Mouse (Mus musculus) neural tube, embryonic 14.5 days (tissue): ENCODE results near the gene Pi4ka. TPM values are rescaled to one million over a fixed set of nuclear protein-coding genes. Genes with fewer than 3 reads are reported as not detected.

Experiments
- ATAC-seq: fragments of 200-750 bp; cut with Nextera tagmentation; 2 replicates; pipeline ENCODE4 v1.8.0; 2017; ENCODE audit warnings: low read depth, mild to moderate bottlenecking, moderate TSS enrichment, moderate library complexity
- H3K27ac ChIP-seq: fragments of 300-500 bp; sonication (generic); 2 replicates; pipeline ENCODE4 v1.5.1; 2014; ENCODE audit warnings: low read depth, mild to moderate bottlenecking, control low read depth, low read length, moderate library complexity, mixed read lengths
- H3K27me3 ChIP-seq: fragments of 300-500 bp; sonication (generic); 2 replicates; pipeline ENCODE4 v1.6.1; 2014; ENCODE audit warnings: low read length; ENCODE audit not compliant: control insufficient read depth, insufficient read depth
- H3K36me3 ChIP-seq: fragments of 300-500 bp; sonication (generic); 2 replicates; pipeline ENCODE4 v1.6.1; 2014; ENCODE audit warnings: low read length, mixed read lengths; ENCODE audit not compliant: control insufficient read depth, insufficient read depth
- H3K4me1 ChIP-seq: fragments of 300-500 bp; sonication (generic); 2 replicates; pipeline ENCODE4 v1.6.1; 2014; ENCODE audit warnings: low read length; ENCODE audit not compliant: control insufficient read depth, insufficient read depth
- H3K4me2 ChIP-seq: fragments of 300-500 bp; sonication (generic); 2 replicates; pipeline ENCODE4 v1.6.1; 2014; ENCODE audit warnings: mild to moderate bottlenecking, low read depth, low read length, control low read depth
- H3K4me3 ChIP-seq: fragments of 300-500 bp; sonication (generic); 2 replicates; pipeline ENCODE4 v1.5.1; 2014; ENCODE audit warnings: low read depth, low read length, control low read depth, mixed read lengths
- H3K9ac ChIP-seq: fragments of 300-500 bp; sonication (generic); replicated peaks from 2 replicates; pipeline ENCODE4 v1.6.1; 2014; ENCODE audit warnings: low read depth, mild to moderate bottlenecking, control low read depth, low read length, mixed read lengths
- H3K9me3 ChIP-seq: fragments of 300-500 bp; sonication (generic); 2 replicates; pipeline ENCODE4 v1.6.1; 2016; ENCODE audit warnings: low read length; ENCODE audit not compliant: control insufficient read depth
- WGBS: fragments of 180-500 bp; shearing (Covaris S2); extraction: QIAGEN DNeasy Blood & Tissue Kit; methylation state at CpG from one replicate; pipeline ENCODE4 v1.1.7; 2014; 5-methylcytosine and 5-hydroxymethylcytosine counted together
- polyA plus RNA-seq: library from polyadenylated mRNA; unstranded; fragments of >200 nt; fragmentation: Nextera tagmentation; extraction: Ambion mirVana; gene quantifications from 2 replicates; pipeline ENCODE4 v1.2.1, GENCODE M21; 2014

The Pi4ka gene
- polyA plus RNA-seq, 1 experiment from 2014 or later = 73.0 TPM

GRCm38 (mm10) chr16:17271856-17272255, 134.3 kb downstream of the Pi4ka start:
- Histone ChIP-seq H3K9ac (no peak overlapping the region), H3K4me1 (peaks cover 4% of the 10 kb centered on the region; the same call in 1 of the 2 replicates), H3K27ac (no peak overlapping the region), H3K36me3 (no peaks in the 10 kb centered on the region), H3K9me3 (0 out of 2 replicates have a peak, but pooled peaks cover 3% of the 10 kb centered on the region), H3K27me3 (no peaks in the 10 kb centered on the region; the same call in 1 of the 2 replicates), H3K4me2 (no peak overlapping the region), H3K4me3 (no peak overlapping the region)
- 87% methylated on average over 6 of the region's 6 CpGs for WGBS
- no peak for ATAC-seq

GRCm38 (mm10) chr16:17271124-17271523, 135.0 kb downstream of the Pi4ka start:
- Histone ChIP-seq H3K4me3 (no peak overlapping the region), H3K9ac (no peak overlapping the region), H3K4me2 (no peak overlapping the region), H3K27me3 (no peaks in the 10 kb centered on the region), H3K27ac (no peak overlapping the region), H3K36me3 (no peaks in the 10 kb centered on the region), H3K9me3 (0 out of 2 replicates have a peak, but pooled peaks cover 3% of the 10 kb centered on the region), H3K4me1 (no peaks in the 10 kb centered on the region)
- ATAC-seq = no peak
- WGBS = 71% methylated on average over 4 of the region's 4 CpGs

GRCm38 (mm10) chr16:17269872-17270271, 136.2 kb downstream of the Pi4ka start:
- no peaks in the 10 kb centered on the region for H3K27me3 ChIP-seq
- no peaks in the 10 kb centered on the region for H3K36me3 ChIP-seq
- ATAC-seq = no peak
- 96% methylated on average over 5 of the region's 5 CpGs for WGBS
- no peak overlapping the region for H3K27ac ChIP-seq
- no peaks in the 10 kb centered on the region for H3K4me1 ChIP-seq
- H3K4me2 ChIP-seq = no peak overlapping the region
- no peak overlapping the region for H3K9ac ChIP-seq
- H3K4me3 ChIP-seq = no peak overlapping the region
- H3K9me3 ChIP-seq = 0 out of 2 replicates have a peak, but pooled peaks cover 3% of the 10 kb centered on the region

DNA sequence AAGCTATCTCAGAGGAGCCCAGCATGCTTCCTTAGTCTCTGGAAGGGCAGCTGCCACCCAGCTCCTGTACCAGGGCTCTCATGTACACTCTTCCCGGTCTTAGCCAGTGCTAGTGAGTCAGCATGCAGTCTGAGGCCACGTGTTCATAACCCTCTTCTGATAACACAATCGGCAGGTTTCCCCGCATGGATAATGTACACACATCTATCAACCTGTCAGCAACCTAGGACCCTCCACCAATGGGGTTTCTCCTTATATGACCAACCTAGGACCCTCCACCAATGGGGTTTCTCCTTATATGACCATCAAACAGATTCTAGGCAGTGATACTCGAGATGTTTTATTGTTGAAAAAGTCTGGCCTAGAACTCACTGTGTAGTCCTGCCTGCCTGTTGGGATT, 138.2 kb downstream of the Pi4ka start:
- WGBS = 60% methylated on average over 5 of the region's 5 CpGs
- H3K36me3 ChIP-seq = no peaks in the 10 kb centered on the region
- H3K27me3 ChIP-seq = no peaks in the 10 kb centered on the region
- H3K9ac ChIP-seq = no peak overlapping the region
- 0 out of 2 replicates have a peak, but pooled peaks cover 3% of the 10 kb centered on the region for H3K9me3 ChIP-seq
- H3K4me3 ChIP-seq = no peak overlapping the region
- H3K4me2 ChIP-seq = no peak overlapping the region
- no peaks in the 10 kb centered on the region for H3K4me1 ChIP-seq
- peak; percentile 19; the same call in 1 of the 2 replicates for ATAC-seq
- no peak overlapping the region for H3K27ac ChIP-seq

GRCm38 (mm10) chr16:17266113-17266512, 140.0 kb downstream of the Pi4ka start:
- H3K4me3 ChIP-seq = no peak overlapping the region
- WGBS = 92% methylated on average over 3 of the region's 3 CpGs
- H3K4me1 ChIP-seq = no peaks in the 10 kb centered on the region
- H3K36me3 ChIP-seq = no peaks in the 10 kb centered on the region
- 0 out of 2 replicates have a peak, but pooled peaks cover 3% of the 10 kb centered on the region for H3K9me3 ChIP-seq
- H3K4me2 ChIP-seq = no peak overlapping the region
- H3K27me3 ChIP-seq = no peaks in the 10 kb centered on the region
- H3K9ac ChIP-seq = no peak overlapping the region
- no peak overlapping the region for H3K27ac ChIP-seq
- ATAC-seq = no peak

GRCm38 (mm10) chr16:17261341-17261740, 144.8 kb downstream of the Pi4ka start:
- H3K9ac ChIP-seq = no peak overlapping the region
- no peak overlapping the region for H3K27ac ChIP-seq
- H3K4me1 ChIP-seq = no peaks in the 10 kb centered on the region
- 86% methylated on average over 1 of the region's 1 CpGs for WGBS
- no peak for ATAC-seq
- no peaks in the 10 kb centered on the region for H3K9me3 ChIP-seq
- H3K4me2 ChIP-seq = no peak overlapping the region
- peaks cover 29% of the 10 kb centered on the region for H3K36me3 ChIP-seq
- no peaks in the 10 kb centered on the region for H3K27me3 ChIP-seq
- H3K4me3 ChIP-seq = no peak overlapping the region

GRCm38 (mm10) chr16:17258917-17259316, 147.2 kb downstream of the Pi4ka start:
- Histone ChIP-seq H3K9me3 (no peaks in the 10 kb centered on the region), H3K27ac (no peak overlapping the region), H3K4me1 (peaks cover 4% of the 10 kb centered on the region), H3K4me2 (no peak overlapping the region), H3K27me3 (no peaks in the 10 kb centered on the region), H3K9ac (no peak overlapping the region), H3K36me3 (peaks cover 34% of the 10 kb centered on the region), H3K4me3 (no peak overlapping the region)
- WGBS = 95% methylated on average over 12 of the region's 12 CpGs
- ATAC-seq = no peak

DNA sequence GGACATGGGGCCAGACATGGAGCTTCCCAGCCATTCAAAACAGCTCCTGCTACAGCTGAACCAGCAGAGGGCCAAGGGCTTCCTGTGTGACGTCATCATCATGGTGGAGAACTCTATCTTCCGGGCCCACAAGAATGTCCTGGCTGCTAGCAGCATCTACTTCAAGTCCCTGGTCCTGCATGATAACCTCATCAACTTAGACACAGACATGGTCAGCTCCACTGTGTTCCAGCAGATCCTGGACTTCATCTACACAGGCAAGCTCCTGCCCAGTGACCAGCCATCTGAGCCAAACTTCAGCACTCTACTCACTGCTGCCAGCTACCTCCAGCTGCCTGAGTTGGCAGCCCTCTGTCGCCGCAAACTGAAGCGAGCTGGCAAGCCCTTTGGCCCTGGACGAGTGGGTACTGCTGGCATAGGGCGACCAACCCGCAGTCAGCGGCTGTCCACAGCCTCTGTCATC, 148.7 kb downstream of the Pi4ka start:
- H3K36me3 ChIP-seq = peaks cover 34% of the 10 kb centered on the region
- H3K4me2 ChIP-seq = no peak overlapping the region
- no peak for ATAC-seq
- no peak overlapping the region for H3K27ac ChIP-seq
- H3K27me3 ChIP-seq = no peaks in the 10 kb centered on the region
- WGBS = 92% methylated on average over 9 of the region's 9 CpGs
- H3K4me3 ChIP-seq = no peak overlapping the region
- H3K9ac ChIP-seq = no peak overlapping the region
- no peaks in the 10 kb centered on the region for H3K9me3 ChIP-seq
- H3K4me1 ChIP-seq = peaks cover 11% of the 10 kb centered on the region

GRCm38 (mm10) chr16:17255270-17255669, 150.8 kb downstream of the Pi4ka start:
- 85% methylated on average over 2 of the region's 2 CpGs for WGBS
- H3K9ac ChIP-seq = no peak overlapping the region
- no peak overlapping the region for H3K27ac ChIP-seq
- H3K4me2 ChIP-seq = no peak overlapping the region
- peaks cover 18% of the 10 kb centered on the region for H3K4me1 ChIP-seq
- H3K36me3 ChIP-seq = peaks cover 34% of the 10 kb centered on the region
- H3K9me3 ChIP-seq = no peaks in the 10 kb centered on the region
- no peak for ATAC-seq
- H3K4me3 ChIP-seq = no peak overlapping the region
- no peaks in the 10 kb centered on the region for H3K27me3 ChIP-seq
